Mouse (Mus musculus): ENCODE measurements around the gene Junb.
A peak's percentile ranks its signal among the peaks of the same experiment; 100 is the strongest.

GRCm38 (mm10) chr8:84989810-84990209 lies 11.3 kb upstream of the Junb start:
- TF ChIP-seq CTCF (IDR thresholded peaks at IDR 0.05; ENCODE audit: low read depth): peak; percentile 92
- TF ChIP-seq EP300 (IDR thresholded peaks at IDR 0.05; ENCODE audit: low read depth): no peak
